Mouse (Mus musculus) embryonic facial prominence, embryonic 11.5 days (tissue): Measurements from ENCODE around the gene Sapcd2. TPM values are rescaled to one million over a fixed set of nuclear protein-coding genes. Genes with fewer than 3 reads are reported as not detected.

Source experiments
- polyA plus RNA-seq: library from polyadenylated mRNA; unstranded; fragments of >200 nt; fragmentation: Nextera tagmentation; extraction: Ambion mirVana; gene quantifications from 2 replicates; pipeline ENCODE4 v1.2.1, GENCODE M21; 2014

Sapcd2 gene
- polyA plus RNA-seq, 1 experiment from 2014 or later = 39.1 TPM

Other genes with a start within 250 kb of the Sapcd2 start
- 16.8 and 17.0 TPM in 2 replicates for gene Nrarp, start 191.6 kb upstream of the Sapcd2 start, polyA plus RNA-seq
- gene Tor4a, start 175.4 kb upstream of the Sapcd2 start, polyA plus RNA-seq = 1.9 and 2.6 TPM in 2 replicates
- 90.5 and 92.2 TPM in 2 replicates for gene Nelfb, start 160.8 kb upstream of the Sapcd2 start, polyA plus RNA-seq
- gene Stpg3, start 157.7 kb upstream of the Sapcd2 start, polyA plus RNA-seq = not detected in 2 replicates
- gene Fam166a, start 153.6 kb upstream of the Sapcd2 start, polyA plus RNA-seq = 1.4 TPM in 1 of 2 replicates, not detected in the other
- 456 and 490 TPM in 2 replicates for gene Tubb4b, start 147.6 kb upstream of the Sapcd2 start, polyA plus RNA-seq
- not detected in 2 replicates for gene Slc34a3, start 138.0 kb upstream of the Sapcd2 start, polyA plus RNA-seq
- gene Rnf224, start 135.5 kb upstream of the Sapcd2 start, polyA plus RNA-seq = not detected in 2 replicates
- gene Rnf208, start 130.1 kb upstream of the Sapcd2 start, polyA plus RNA-seq = 7.4 and 10.4 TPM in 2 replicates
- gene Cysrt1, start 129.9 kb upstream of the Sapcd2 start, polyA plus RNA-seq = 0.50 TPM in 1 of 2 replicates, not detected in the other
- 3.3 and 4.2 TPM in 2 replicates for gene AL732309.1, start 125.5 kb upstream of the Sapcd2 start, polyA plus RNA-seq
- gene Tmem203, start 116.9 kb upstream of the Sapcd2 start, polyA plus RNA-seq = 12.8 and 13.3 TPM in 2 replicates
- 4.3 and 4.9 TPM in 2 replicates for gene Tprn, start 109.7 kb upstream of the Sapcd2 start, polyA plus RNA-seq
- 253 and 254 TPM in 2 replicates for gene Ssna1, start 99.9 kb upstream of the Sapcd2 start, polyA plus RNA-seq
- 111 and 113 TPM in 2 replicates for gene Anapc2, start 99.8 kb upstream of the Sapcd2 start, polyA plus RNA-seq
- not detected in 2 replicates for gene Tmem210, start 84.2 kb upstream of the Sapcd2 start, polyA plus RNA-seq
- not detected in 2 replicates for gene Lrrc26, start 82.4 kb upstream of the Sapcd2 start, polyA plus RNA-seq
- 1.6 TPM in 2 replicates for gene Grin1, start 53.1 kb upstream of the Sapcd2 start, polyA plus RNA-seq
- 87.2 and 92.7 TPM in 2 replicates for gene Man1b1, start 40.0 kb upstream of the Sapcd2 start, polyA plus RNA-seq
- 18.2 and 19.1 TPM in 2 replicates for gene Dpp7, start 16.0 kb upstream of the Sapcd2 start, polyA plus RNA-seq
- 5.2 and 8.9 TPM in 2 replicates for gene Uap1l1, start 6.6 kb upstream of the Sapcd2 start, polyA plus RNA-seq
- 0.10 and 0.28 TPM in 2 replicates for gene Entpd2, start 23.6 kb downstream of the Sapcd2 start, polyA plus RNA-seq
- 26.8 and 38.0 TPM in 2 replicates for gene Npdc1, start 27.0 kb downstream of the Sapcd2 start, polyA plus RNA-seq
- not detected in 2 replicates for gene Fut7, start 50.9 kb downstream of the Sapcd2 start, polyA plus RNA-seq
- 2.2 TPM in 2 replicates for gene Abca2, start 56.4 kb downstream of the Sapcd2 start, polyA plus RNA-seq
- 0.71 TPM in 1 of 2 replicates, not detected in the other for gene Clic3, start 84.5 kb downstream of the Sapcd2 start, polyA plus RNA-seq
- gene Paxx, start 88.8 kb downstream of the Sapcd2 start, polyA plus RNA-seq = 12.4 and 14.3 TPM in 2 replicates
- gene Ptgds, start 97.7 kb downstream of the Sapcd2 start, polyA plus RNA-seq = 0.26 and 0.28 TPM in 2 replicates
- not detected in 2 replicates for gene Lcn12, start 121.6 kb downstream of the Sapcd2 start, polyA plus RNA-seq
- 51.1 and 56.4 TPM in 2 replicates for gene Fbxw5, start 128.4 kb downstream of the Sapcd2 start, polyA plus RNA-seq
- 3.8 and 4.3 TPM in 2 replicates for gene C8g, start 129.4 kb downstream of the Sapcd2 start, polyA plus RNA-seq
- gene Traf2, start 174.6 kb downstream of the Sapcd2 start, polyA plus RNA-seq = 35.6 and 36.0 TPM in 2 replicates
- 336 and 375 TPM in 2 replicates for gene Edf1, start 185.5 kb downstream of the Sapcd2 start, polyA plus RNA-seq
- 1.2 and 8.5 TPM in 2 replicates for gene Mamdc4, start 202.5 kb downstream of the Sapcd2 start, polyA plus RNA-seq
- 145 and 157 TPM in 2 replicates for gene Phpt1, start 202.9 kb downstream of the Sapcd2 start, polyA plus RNA-seq
- gene Ajm1, start 209.4 kb downstream of the Sapcd2 start, polyA plus RNA-seq = 0.07 and 0.25 TPM in 2 replicates
- 44.3 and 46.0 TPM in 2 replicates for gene Rabl6, start 236.2 kb downstream of the Sapcd2 start, polyA plus RNA-seq
- 0.15 and 0.18 TPM in 2 replicates for gene Ccdc183, start 245.4 kb downstream of the Sapcd2 start, polyA plus RNA-seq
- gene Tmem141, start 249.7 kb downstream of the Sapcd2 start, polyA plus RNA-seq = 17.5 and 18.7 TPM in 2 replicates